Mouse (Mus musculus): Measurements from ENCODE around the gene Stox1. TPM values are rescaled to one million over a fixed set of nuclear protein-coding genes. Genes with fewer than 3 reads are reported as not detected.

Stox1 gene
- polyA plus RNA-seq, 1 experiment from 2014 or later = 1.5 TPM

- ATAC-seq (ENCODE audit: insufficient read depth, low FRiP score, low read depth) = no peak
- Histone ChIP-seq H3K9ac (no peak overlapping the region), H3K4me1 (no peaks in the 10 kb centered on the region), H3K27ac (no peak overlapping the region), H3K36me3 (no peaks in the 10 kb centered on the region), H3K4me3 (replicated peaks) (no peak overlapping the region), H3K4me2 (no peak overlapping the region), H3K9me3 (no peaks in the 10 kb centered on the region), H3K27me3 (replicated peaks) (no peaks in the 10 kb centered on the region)
- WGBS = 78% methylated on average over 10 of the region's 10 CpGs
Observed at GRCm38 (mm10) chr10:62664171-62664570, 61.8 kb downstream of the Stox1 start.

GRCm38 (mm10) chr10:62656711-62657110, 69.2 kb downstream of the Stox1 start:
- no peak for ATAC-seq (ENCODE audit: insufficient read depth, low FRiP score, low read depth)
- H3K4me2 ChIP-seq = no peak overlapping the region
- H3K4me3 ChIP-seq (replicated peaks) = no peak overlapping the region
- no peaks in the 10 kb centered on the region for H3K36me3 ChIP-seq
- WGBS = 87% methylated on average over 7 of the region's 7 CpGs
- H3K4me1 ChIP-seq = no peaks in the 10 kb centered on the region
- H3K9ac ChIP-seq = no peak overlapping the region
- no peak overlapping the region for H3K27ac ChIP-seq
- no peaks in the 10 kb centered on the region for H3K27me3 ChIP-seq (replicated peaks)
- no peaks in the 10 kb centered on the region for H3K9me3 ChIP-seq

- H3K9me3 ChIP-seq = no peaks in the 10 kb centered on the region
- H3K36me3 ChIP-seq = no peaks in the 10 kb centered on the region
- ATAC-seq (ENCODE audit: insufficient read depth, low FRiP score, low read depth) = no peak
- H3K4me1 ChIP-seq = peaks cover 6% of the 10 kb centered on the region; the same call in 1 of the 2 replicates
- no peaks in the 10 kb centered on the region for H3K27me3 ChIP-seq (replicated peaks)
- WGBS = 16% methylated on average over 3 of the region's 3 CpGs
- peak overlapping the region; percentile 95 for H3K4me3 ChIP-seq (replicated peaks)
- H3K27ac ChIP-seq = peak overlapping the region; percentile 96
- no peak overlapping the region; the same call in 1 of the 2 replicates for H3K9ac ChIP-seq
- peak overlapping the region; percentile 56 for H3K4me2 ChIP-seq
Observed at GRCm38 (mm10) chr10:62651961-62652360, 74.0 kb downstream of the Stox1 start.

GRCm38 (mm10) chr10:62650881-62651810, 74.8 kb downstream of the Stox1 start, which contains the start of gene Ddx50:
Ddx50 (minus strand) TSS chr10:62651218.
- Histone ChIP-seq H3K9ac (peak within 1 kb of the TSS; percentile 87), H3K4me1 (peaks cover 6% of the 10 kb centered on the region; the same call in 1 of the 2 replicates), H3K27me3 (replicated peaks) (no peaks in the 10 kb centered on the region), H3K9me3 (no peaks in the 10 kb centered on the region), H3K4me2 (peak within 1 kb of the TSS; percentile 62), H3K4me3 (replicated peaks) (peak within 1 kb of the TSS; percentile 95), H3K27ac (peak within 1 kb of the TSS; percentile 96), H3K36me3 (no peaks in the 10 kb centered on the region; the same call in 1 of the 2 replicates)
- peak; percentile 99 for ATAC-seq (ENCODE audit: insufficient read depth, low FRiP score, low read depth)
- under 1% methylated on average over 85 of the region's 89 CpGs for WGBS

- Histone ChIP-seq H3K9me3 (no peaks in the 10 kb centered on the region), H3K4me3 (replicated peaks) (peak overlapping the region; percentile 95), H3K36me3 (no peaks in the 10 kb centered on the region; the same call in 1 of the 2 replicates), H3K27me3 (replicated peaks) (no peaks in the 10 kb centered on the region), H3K4me1 (peaks cover 6% of the 10 kb centered on the region; the same call in 1 of the 2 replicates), H3K27ac (peak overlapping the region; percentile 96), H3K9ac (peak overlapping the region; percentile 87), H3K4me2 (peak overlapping the region; percentile 62)
- WGBS = under 1% methylated on average over 17 of the region's 17 CpGs
- ATAC-seq (ENCODE audit: insufficient read depth, low FRiP score, low read depth) = no peak
Observed at GRCm38 (mm10) chr10:62650358-62650782, 75.6 kb downstream of the Stox1 start.

Small RNA genes within 50 kb of the gene (microRNA-seq; reads per million reads assigned to microRNA genes)
- gene Mir7215 = not detected

Other genes with a start within 250 kb of the Stox1 start
- 73.5 and 82.6 TPM in 2 replicates for gene Vps26a, start 239.3 kb downstream of the Stox1 start, polyA plus RNA-seq (2015; fragmentation: Nextera tagmentation; extraction: Ambion mirVana)
- gene Srgn, start 198.7 kb downstream of the Stox1 start, polyA plus RNA-seq (2015; fragmentation: Nextera tagmentation; extraction: Ambion mirVana) = 20.8 and 25.2 TPM in 2 replicates
- 31.4 and 33.8 TPM in 2 replicates for gene Kif1bp, start 147.7 kb downstream of the Stox1 start, polyA plus RNA-seq (2015; fragmentation: Nextera tagmentation; extraction: Ambion mirVana)
- gene Ddx21, start 123.8 kb downstream of the Stox1 start, polyA plus RNA-seq (2015; fragmentation: Nextera tagmentation; extraction: Ambion mirVana) = 18.9 and 20.1 TPM in 2 replicates
- gene Ddx50, start 74.9 kb downstream of the Stox1 start, polyA plus RNA-seq (2015; fragmentation: Nextera tagmentation; extraction: Ambion mirVana) = 115 and 122 TPM in 2 replicates
- 100 and 115 TPM in 2 replicates for gene Ccar1, start 66.2 kb upstream of the Stox1 start, polyA plus RNA-seq (2015; fragmentation: Nextera tagmentation; extraction: Ambion mirVana)
- 17.7 and 23.0 TPM in 2 replicates for gene Tet1, start 182.9 kb upstream of the Stox1 start, polyA plus RNA-seq (2015; fragmentation: Nextera tagmentation; extraction: Ambion mirVana)
- gene Slc25a16, start 194.5 kb upstream of the Stox1 start, polyA plus RNA-seq (2015; fragmentation: Nextera tagmentation; extraction: Ambion mirVana) = 12.2 and 13.4 TPM in 2 replicates
- 16.4 TPM in 2 replicates for gene Dna2, start 220.9 kb upstream of the Stox1 start, polyA plus RNA-seq (2015; fragmentation: Nextera tagmentation; extraction: Ambion mirVana)